Mouse (Mus musculus): ENCODE results near the gene Samd4b. TPM values are rescaled to one million over a fixed set of nuclear protein-coding genes. Genes with fewer than 3 reads are reported as not detected.

The Samd4b gene
- total RNA-seq, 1 experiment from 2014 or later, result 5.4 TPM

DNA sequence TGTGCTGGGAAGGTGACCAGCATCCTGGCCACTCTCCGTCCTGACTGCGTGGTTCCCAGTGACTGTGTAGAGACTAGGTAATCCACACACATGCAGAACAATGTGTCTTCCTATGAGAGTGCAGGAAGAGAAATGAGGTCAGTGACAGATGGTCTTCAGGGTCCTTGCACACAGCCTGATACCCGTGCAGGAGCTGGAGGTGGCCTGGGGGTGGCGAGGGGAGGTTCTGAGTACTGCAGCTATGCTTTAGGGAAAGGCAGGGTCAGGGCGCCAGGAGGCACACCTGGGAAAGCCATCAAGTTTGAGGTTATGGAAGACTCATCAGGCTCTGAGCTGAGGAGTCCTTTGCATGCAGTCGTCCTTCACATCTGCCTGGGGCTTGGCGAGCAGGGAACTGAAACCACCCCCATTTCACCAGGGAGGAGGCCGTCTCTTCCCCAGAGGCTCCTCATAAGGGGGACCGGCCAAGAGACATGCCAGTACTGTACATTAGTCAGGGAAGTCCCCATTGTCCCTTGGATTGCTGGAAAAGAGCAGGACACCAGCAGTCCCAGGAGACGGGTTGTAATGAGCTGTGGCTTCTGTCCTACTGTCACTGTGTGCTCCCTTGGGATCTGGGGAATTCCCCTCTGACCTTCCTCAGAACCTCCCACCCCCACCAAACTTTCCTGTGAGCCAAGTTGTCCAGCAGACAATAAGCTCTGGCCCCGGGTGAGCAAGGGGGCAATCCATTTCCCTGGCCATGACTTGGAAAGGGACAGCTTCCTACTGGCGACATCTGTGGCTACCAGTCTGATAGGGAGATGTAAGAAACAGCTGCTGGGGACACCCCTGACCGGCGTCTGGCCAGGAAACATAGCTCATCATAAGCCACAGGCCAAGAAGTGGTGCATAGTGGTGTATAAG lies 4.5 kb downstream of the Samd4b start:
- 0 out of 2 replicates have a peak, but pooled peaks have one; percentile 10 for ATAC-seq (replicated peaks; ENCODE audit: low read depth, poor library complexity, severe bottlenecking)

DNA sequence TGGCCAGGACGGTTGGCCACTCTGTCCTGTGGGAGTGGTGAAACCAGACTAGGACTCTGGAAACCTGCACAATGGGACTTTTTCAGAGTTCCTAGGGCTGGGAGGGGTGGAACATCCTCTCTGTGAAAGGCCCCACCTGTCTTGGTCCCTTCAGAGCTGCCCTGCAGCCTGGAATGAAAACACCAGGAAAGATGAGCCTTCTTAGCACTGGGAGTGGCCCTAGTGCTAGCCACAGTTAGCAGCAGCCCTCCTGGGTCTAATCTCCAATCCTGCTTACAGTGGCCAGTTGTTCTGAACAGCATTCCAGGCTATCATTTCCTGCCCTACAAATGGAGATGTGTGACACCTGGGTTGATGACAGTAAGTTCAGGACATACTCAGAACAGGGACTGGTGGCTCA lies 6.1 kb downstream of the Samd4b start:
- ATAC-seq (replicated peaks; ENCODE audit: low read depth, poor library complexity, severe bottlenecking), result no peak

DNA sequence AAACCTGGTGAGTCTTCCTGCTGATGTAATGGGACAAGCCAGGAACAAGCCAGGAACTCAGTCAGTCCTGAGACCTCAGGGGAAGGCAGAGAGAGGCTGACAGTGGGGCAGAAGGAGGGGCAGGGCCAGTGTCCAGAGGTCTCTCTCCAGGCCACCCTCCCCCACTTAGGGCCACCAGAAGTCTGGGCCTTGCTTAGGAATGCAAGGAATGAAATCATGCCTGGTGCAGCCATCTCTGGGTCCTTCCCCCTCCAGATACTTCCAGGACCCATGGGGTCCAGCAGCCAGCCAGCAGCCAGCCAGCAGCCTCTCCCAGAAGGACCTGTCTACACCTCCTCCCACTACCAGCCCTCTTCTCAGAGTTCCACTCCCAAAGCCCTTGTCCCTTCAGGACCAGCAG lies 10.3 kb downstream of the Samd4b start:
- ATAC-seq (replicated peaks; ENCODE audit: low read depth, poor library complexity, severe bottlenecking), result no peak

DNA sequence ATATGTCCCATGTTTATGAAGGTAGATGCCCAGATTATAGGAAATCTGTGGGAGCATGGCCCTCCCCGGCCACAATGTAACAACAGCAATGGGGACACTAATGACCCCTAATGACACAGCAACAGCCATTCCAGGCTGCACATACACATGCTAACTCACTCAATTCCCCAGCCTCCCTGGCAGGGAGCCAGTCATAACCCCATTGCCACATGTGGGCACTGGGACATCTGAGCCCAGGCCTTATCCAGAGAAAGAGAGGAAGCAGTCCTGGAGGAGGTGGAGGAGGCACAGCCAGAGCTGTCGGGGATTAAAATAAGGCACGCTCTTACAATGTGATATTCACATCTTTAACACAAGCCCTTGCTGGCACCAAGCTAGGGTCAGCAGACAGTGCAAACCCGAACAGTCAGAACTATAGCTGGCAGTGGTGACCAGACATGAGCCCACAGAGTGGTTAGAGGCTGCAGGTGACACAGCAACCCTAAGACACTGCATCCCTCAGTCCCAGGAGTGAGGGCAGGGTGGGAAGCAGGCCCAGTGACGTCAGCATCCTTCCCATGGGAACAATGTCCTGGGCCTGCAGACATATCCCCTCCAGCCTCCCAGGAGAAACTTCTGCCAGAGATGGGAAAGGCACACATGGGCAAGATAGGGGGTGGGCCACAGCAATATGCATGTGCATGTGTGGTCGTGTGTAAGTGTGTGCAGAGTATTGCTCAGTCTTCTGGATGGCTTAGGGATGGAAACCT lies 11.1 kb downstream of the Samd4b start:
- ATAC-seq (replicated peaks; ENCODE audit: low read depth, poor library complexity, severe bottlenecking), result no peak

DNA sequence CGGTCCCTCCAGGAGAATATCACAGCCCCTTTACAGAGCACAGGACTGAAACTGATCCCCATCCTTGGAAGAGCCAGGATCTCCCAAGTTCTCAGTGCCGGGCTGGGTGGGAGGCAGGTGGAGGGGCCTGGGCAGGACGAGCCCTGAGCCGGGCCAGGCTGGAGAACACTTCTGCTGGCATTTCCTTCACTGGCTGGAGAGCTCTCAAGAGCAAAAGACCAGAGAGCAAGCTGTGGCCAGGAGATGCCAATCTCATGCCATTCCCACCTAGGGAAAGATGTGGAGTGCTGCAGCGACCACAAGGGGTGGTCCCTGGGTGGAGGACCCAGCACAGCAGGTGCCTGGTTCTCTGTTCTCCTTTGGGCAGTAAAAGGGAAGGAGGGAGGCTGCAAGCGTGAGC lies 12.9 kb downstream of the Samd4b start:
- ATAC-seq (replicated peaks; ENCODE audit: low read depth, poor library complexity, severe bottlenecking), result no peak

DNA sequence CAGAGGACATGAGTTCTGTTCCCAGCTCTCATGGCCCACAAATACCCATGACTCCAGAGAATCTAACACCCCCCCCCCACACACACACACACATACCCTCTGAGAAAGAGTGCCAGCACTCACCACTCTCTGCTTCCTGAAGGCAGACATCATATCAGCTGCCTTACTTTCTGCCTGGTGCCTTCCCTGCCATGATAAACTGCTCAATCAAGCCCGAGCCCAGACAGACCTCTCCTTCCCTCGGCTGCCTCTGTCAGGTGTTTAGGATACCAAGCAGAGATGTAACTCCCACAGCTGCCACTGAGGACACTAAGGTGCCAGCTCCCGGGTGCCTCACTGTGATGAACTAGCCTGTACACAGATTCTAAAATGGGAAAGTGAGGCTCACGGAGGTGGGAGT lies 13.5 kb downstream of the Samd4b start:
- 0 out of 2 replicates have a peak, but pooled peaks have one; percentile 15 for ATAC-seq (replicated peaks; ENCODE audit: low read depth, poor library complexity, severe bottlenecking)

DNA sequence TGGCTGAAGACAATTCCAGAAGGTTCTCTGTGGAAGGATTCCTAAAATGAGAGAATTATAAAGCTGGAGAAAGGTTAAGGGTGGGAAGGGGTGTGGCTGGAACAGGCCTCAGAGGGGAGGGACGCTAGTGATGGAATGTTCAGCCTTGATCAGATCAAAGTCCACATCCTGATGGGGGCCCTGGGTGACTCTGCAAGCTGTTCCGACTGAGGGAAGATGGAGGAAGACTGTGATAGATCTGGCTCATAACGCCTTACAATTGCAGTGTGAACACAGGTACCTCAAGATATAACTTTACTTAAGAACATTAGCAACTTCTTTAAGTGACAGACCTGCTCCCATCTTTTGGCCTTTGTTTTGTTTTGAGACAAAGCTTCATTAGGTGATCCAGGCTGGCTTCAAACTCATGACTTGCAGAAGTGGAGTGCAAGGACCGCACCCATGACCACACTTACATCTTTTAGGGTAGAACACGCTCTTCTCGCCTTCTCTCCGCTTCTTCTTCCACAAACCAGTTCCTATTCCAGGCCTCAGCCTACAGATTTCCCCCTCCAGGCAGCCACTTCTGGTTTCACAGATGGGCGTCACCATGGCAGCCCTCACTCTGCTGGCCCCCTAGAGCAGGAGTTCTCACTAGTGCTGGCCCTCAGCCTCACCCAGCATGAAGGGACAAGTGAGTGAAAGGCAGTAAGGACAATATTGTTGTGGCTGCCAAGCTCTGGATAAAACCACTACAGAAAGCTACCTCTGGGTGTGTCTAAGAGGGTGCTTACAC lies 14.2 kb downstream of the Samd4b start:
- peak; percentile 37 for ATAC-seq (replicated peaks; ENCODE audit: low read depth, poor library complexity, severe bottlenecking)

DNA sequence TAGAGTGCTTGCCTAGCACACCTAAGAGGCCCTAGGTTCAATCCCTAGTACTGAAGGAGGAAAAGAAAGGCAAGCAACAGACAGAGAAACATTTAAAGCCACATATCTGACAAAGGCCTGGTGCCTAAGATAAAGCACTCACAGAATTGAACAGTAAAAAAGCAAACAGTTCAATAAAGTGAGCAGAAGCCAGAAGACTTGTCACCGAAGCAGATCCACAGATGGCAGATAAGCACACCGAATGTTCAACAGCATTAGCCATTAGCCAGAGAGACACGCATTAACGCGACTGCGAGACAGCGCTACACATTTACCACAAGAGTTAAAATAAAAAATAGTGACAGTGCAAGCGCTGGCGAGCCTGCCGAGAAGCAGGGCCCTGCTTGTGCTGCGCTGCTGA lies 15.1 kb downstream of the Samd4b start:
- ATAC-seq (replicated peaks; ENCODE audit: low read depth, poor library complexity, severe bottlenecking), result 0 out of 2 replicates have a peak, but pooled peaks have one; percentile 10

DNA sequence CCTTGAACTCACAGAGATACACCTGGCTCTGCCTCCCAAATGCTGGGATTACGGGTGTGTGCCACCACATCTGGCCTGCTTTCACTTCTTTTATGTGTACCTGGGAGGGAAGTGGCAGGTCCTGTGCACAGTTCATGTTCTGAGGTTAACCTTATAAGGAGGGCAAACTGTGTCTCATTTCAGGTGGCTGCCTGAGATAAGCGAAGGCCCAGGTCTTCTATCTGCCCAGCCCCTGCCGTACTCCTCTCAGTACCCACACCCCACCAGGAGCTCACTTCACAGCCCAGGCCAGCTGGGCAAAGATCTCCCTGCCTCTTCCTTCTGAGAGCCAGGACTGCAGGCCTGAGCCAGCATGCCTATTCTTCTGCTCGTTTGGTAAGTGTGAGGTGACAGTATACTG lies 16.2 kb downstream of the Samd4b start:
- ATAC-seq (replicated peaks; ENCODE audit: low read depth, poor library complexity, severe bottlenecking), result peak; percentile 34; the same call in 1 of the 2 replicates

DNA sequence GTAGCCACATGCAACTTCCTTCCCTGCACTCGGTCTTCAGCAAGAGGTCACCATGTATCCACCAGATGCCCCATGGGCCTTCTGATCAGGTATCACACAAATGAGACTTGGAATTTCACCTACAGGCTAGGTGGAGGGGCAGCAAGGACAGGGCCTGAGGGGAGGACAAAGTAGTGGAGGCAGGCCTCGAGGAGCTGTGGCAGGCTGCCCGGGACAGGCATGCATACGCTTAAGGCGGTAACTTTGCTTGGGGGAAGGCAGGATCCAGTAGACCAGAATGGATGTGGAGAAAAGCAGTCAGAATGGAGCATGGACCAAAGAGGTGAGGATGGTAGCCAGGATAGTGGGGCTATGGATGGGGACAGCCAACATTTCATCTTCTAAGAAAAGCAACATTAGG lies 18.1 kb downstream of the Samd4b start:
- ATAC-seq (replicated peaks; ENCODE audit: low read depth, poor library complexity, severe bottlenecking), result no peak

DNA sequence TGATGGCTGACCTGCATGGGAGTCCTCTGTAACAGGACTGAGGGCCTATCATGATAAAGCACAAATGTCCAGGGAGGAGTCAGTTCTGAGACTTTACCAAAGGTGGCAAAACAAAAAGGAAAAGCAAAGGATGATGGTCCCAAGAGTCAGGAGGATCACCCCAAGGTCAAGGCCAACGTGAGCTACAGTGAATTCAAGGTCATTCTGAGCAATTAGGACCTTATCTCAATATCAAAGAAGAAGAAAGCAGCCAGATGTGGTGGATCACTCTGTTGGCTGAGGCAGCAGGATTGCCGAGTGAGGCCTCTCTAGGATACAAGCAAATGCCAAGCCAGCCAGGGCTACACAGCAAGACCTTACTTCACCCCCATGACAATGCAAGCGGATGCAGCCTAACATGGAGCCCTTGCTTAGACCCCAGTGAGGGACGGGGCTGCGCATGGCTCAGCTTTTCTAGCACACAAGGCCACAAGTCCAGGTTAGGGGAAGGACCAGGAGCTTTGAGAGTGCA lies 19.3 kb downstream of the Samd4b start:
- ATAC-seq (replicated peaks; ENCODE audit: low read depth, poor library complexity, severe bottlenecking), result no peak

DNA sequence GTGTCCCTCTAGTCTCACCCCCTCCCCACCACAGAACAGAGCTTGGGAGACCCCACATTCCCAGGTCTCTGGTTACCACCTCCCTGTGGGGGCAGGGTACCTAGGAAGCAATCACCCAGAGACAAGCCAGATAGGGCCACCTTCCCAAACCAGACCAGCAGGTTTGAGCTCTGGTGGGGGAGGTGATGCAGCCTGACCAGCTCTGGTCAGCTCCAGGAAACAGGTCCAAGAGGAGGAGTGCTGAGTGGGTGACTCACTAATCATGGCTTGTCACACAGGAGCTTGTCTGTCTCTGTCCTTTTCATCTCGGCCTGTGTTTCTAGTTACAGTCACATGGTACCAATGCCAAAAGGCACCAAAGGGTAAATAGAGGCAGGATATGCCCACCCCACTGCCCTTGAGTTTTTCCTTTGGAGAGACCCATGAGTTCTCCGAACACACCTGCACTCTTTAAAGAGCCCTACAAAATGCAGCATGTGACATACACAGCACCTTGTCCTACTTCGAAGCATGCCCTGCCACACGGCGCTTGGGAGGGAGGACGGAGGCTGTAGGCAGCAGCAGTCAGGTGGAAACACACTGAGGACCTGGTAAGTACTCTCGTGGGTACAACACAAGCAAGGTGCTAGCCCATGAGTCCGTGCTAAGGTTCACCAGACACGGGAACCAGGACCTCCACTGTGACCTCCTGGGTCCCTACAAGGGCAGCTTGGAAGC lies 20.0 kb downstream of the Samd4b start:
- no peak for ATAC-seq (replicated peaks; ENCODE audit: low read depth, poor library complexity, severe bottlenecking)

DNA sequence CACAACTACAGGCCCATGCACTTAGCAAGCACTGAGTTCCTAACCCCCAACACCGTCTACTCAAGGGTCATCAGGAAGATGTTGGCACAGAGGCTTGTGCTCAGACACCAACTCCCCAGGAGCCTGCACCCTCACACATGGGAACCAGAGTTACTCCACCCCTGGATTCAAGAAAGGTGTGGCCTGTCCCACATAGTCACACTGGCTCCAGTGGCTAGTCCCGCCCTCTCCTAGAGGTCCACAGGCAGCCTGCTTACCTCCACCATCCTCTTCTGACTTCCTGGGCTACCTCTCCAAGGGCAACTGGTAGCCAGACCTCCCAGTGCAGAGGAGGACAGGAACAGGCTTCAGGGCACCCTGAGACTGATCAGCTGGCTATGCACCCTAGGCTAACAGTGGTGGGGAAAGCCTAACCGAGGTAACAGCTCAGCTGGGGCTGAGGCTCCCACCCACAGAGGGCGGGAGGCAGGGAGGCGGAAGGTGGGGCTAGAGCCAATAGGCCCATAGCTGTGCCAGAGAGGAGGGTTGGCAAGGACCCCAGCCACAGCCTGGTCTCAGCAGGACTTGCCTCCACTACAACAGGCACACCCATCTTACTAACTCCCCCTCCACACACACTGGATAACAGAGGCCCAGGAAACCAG lies 21.6 kb downstream of the Samd4b start:
- ATAC-seq (replicated peaks; ENCODE audit: low read depth, poor library complexity, severe bottlenecking), result peak; percentile 59

DNA sequence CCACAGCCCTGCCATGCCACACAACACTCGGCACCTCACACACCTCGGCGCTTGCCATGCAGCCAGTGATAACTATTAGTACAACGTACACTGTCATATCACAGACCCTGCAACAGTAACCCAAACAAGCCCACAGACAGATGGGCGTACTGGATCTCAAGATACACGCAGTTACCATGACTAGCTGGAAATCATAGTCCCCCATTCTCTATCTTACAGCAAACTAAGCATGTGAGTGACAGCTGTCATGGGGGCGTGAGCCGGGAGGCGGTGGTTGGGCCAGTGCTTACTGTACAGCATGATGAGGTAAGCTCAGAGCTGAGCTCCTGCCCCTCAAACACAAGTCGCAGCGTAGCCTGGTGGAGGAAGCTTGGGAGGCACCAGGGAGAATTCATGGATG lies 22.3 kb downstream of the Samd4b start:
- no peak for ATAC-seq (replicated peaks; ENCODE audit: low read depth, poor library complexity, severe bottlenecking)

DNA sequence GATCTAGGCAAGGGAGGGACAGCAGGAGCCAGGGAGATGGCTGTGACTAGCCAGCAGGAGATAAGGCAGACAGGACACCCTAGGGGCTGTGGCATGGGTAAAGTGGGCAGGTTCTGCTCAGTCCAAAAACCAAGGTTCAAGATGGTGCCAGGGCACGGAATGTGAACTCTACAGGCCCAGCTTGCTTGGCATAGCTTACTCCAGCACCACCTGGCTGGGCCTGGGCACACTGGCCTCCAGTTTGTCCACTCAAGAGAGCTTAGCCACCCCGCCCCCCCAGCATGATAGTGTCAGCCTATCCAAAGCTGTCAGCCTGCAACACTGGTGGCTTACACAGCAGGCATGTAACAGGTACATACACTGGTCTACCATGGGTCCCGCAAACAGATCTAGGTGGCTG lies 24.7 kb downstream of the Samd4b start:
- ATAC-seq (replicated peaks; ENCODE audit: low read depth, poor library complexity, severe bottlenecking), result no peak

DNA sequence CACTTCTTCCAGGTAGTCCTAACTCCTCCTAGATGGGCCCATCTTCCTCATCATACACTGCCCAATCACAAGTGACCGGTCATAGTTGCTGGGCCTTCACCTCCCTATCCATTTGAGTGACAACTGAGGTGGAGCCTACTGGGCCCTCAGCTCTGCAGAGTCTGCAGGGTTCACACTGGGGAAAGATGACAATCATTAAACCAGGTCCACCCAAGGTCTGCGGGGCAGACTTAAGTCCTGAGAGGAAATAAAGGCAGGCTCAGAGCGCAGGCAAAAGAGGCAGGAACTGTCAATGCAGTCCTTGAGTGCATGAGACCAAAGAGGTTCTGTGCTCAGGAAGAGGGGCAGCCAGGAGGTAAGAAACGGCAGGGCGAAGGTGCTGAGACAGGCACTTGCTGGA lies 25.3 kb downstream of the Samd4b start:
- no peak for ATAC-seq (replicated peaks; ENCODE audit: low read depth, poor library complexity, severe bottlenecking)

DNA sequence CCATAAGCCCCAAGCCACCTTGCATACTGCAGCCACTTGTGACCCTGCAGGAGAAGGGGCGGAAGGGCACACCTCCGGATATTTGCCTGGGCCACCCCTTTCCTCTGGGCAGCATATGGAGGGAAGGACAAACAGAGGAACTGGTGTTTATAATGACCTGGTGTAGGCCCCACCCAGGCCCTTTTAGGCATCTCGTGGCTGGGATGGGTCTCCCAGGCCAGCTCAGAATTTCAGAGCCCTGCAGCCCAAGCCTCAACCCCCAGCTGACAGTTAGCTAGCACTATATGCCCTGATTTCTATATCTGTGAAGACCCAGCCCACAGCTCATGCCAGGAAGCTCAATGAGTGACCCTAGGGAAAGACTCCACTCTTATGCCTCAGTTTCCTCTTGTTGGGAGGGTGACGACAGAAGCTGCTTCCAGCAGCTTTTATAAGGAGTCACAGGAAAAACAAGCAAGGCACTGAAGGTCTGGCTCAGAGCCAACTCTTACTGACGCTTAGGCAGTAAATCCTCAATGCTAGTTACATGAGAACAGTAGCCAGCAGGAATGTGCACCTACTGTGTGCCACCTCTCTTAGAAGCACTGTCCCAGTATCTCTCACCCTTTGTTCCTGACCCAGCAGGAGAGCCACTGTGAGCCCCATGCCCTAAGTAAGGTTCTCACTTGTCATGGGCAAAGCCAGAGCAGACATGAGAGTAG lies 26.8 kb downstream of the Samd4b start:
- no peak for ATAC-seq (replicated peaks; ENCODE audit: low read depth, poor library complexity, severe bottlenecking)

DNA sequence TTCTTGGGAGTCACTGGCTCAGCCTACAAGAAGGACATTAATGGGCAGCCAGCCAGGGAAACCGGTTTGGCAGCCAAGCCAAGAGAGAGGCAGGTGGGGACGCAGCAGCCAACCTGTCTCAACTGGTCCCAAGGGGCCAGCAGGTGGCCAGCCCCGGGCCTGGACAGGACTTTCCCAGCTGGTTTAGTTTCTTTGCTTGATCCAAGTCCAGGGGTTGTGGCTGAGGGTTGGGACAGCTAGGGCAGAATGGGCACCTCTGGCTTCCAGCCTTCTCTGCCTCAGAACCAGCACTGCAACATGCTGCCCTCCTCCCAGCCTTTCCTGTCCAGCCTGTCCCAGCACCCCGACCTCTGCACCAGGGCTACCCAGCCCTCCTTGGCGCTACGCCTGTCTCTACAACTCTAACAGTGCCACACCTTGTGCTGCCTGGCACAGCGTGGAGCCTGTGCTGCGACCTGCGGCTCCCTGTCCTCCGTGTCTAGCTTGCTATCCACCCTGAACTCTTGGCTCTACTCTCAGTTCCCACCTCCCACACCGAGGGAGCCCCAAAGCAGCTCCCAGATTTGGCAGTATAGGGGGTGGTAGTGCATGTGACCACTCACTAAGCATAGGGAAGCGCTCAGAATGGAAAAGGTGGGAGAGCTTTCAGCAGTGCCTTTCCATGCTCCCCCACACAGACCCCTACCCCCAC lies 27.5 kb downstream of the Samd4b start:
- no peak for ATAC-seq (replicated peaks; ENCODE audit: low read depth, poor library complexity, severe bottlenecking)
